Mouse (Mus musculus) megakaryocyte, embryonic 14.5 days (primary cell): ENCODE measurements around the gene Syce3.

Experiments
- FLI1 ChIP-seq: IDR thresholded peaks from 2 replicates; pipeline ENCODE4 v1.6.1; 2012; ENCODE audit warnings: low read length, inconsistent platforms, mixed read lengths
- GATA1 ChIP-seq: IDR thresholded peaks from 3 replicates; pipeline ENCODE4 v1.6.1; 2012; ENCODE audit warnings: mixed read lengths, low read length, inconsistent platforms, borderline replicate concordance

GRCm38 (mm10) chr15:89374340-89374739 is 36.0 kb downstream of the Syce3 start:
- TF ChIP-seq GATA1 = no peak
- no peak for TF ChIP-seq FLI1
